Mouse (Mus musculus) small intestine, adult 2 months (tissue): ENCODE measurements around the gene Map2. TPM values are rescaled to one million over a fixed set of nuclear protein-coding genes. Genes with fewer than 3 reads are reported as not detected.

Experiments used
- H3K27ac ChIP-seq: fragments of 200-500 bp; 2 replicates; pipeline ENCODE4 v1.5.1; 2012; ENCODE audit warnings: low read depth, low read length, control low read depth, inconsistent platforms; ENCODE audit not compliant: insufficient read depth
- H3K27me3 ChIP-seq: fragments of 200-500 bp; 2 replicates; pipeline ENCODE4 v1.6.1; 2012; ENCODE audit warnings: mild to moderate bottlenecking, moderate library complexity, low read length, inconsistent platforms; ENCODE audit not compliant: control insufficient read depth, insufficient read depth
- H3K36me3 ChIP-seq: fragments of 200-500 bp; 2 replicates; pipeline ENCODE4 v1.6.1; 2012; ENCODE audit warnings: mild to moderate bottlenecking, low read length, control low read depth, inconsistent platforms; ENCODE audit not compliant: control insufficient read depth, insufficient read depth
- H3K4me1 ChIP-seq: fragments of 200-500 bp; 2 replicates; pipeline ENCODE4 v1.6.1; 2012; ENCODE audit warnings: low read length, inconsistent platforms, mixed read lengths; ENCODE audit not compliant: control insufficient read depth, insufficient read depth, insufficient read length
- H3K4me3 ChIP-seq: fragments of 200-500 bp; 2 replicates; pipeline ENCODE4 v1.5.1; 2012; ENCODE audit warnings: low read depth, mild to moderate bottlenecking, control low read depth, inconsistent platforms, low read length, moderate library complexity
- CTCF ChIP-seq: fragments of 200-500 bp; IDR thresholded peaks from 2 replicates; pipeline ENCODE4 v1.5.1; 2012; ENCODE audit warnings: low read depth, mild to moderate bottlenecking, control low read depth, inconsistent platforms, low read length, moderate library complexity, mixed read lengths; ENCODE audit not compliant: insufficient replicate concordance, insufficient read length; ENCODE audit errors: extremely low read depth
- POLR2A ChIP-seq: fragments of 200-500 bp; IDR thresholded peaks from 2 replicates; pipeline ENCODE4 v1.6.1; 2012; ENCODE audit warnings: low read depth, mild to moderate bottlenecking, control low read depth, inconsistent platforms, low read length, moderate library complexity
- WGBS: fragments of 180-500 bp; shearing (Covaris S2); methylation state at CpG from one replicate; pipeline ENCODE4 v1.1.7; 2018; 5-methylcytosine and 5-hydroxymethylcytosine counted together
- polyA plus RNA-seq: library from polyadenylated mRNA; depleted of rRNA; stranded (reverse); fragments of >200 nt; gene quantifications from 2 replicates; pipeline ENCODE4 v1.2.3, GENCODE M21; 2012

Gene Map2
- polyA plus RNA-seq, 1 experiment, result 1.3 TPM

GRCm38 (mm10) chr1:66205517-66205916 is 30.4 kb downstream of the Map2 start:
- Histone ChIP-seq H3K27me3 (no peaks in the 10 kb centered on the region), H3K27ac (no peak overlapping the region), H3K4me1 (no peaks in the 10 kb centered on the region), H3K36me3 (no peaks in the 10 kb centered on the region), H3K4me3 (no peak overlapping the region)
- 88% methylated on average over 2 of the region's 2 CpGs for WGBS
- TF ChIP-seq POLR2A, result no peak
- no peak for TF ChIP-seq CTCF

- no peaks in the 10 kb centered on the region for H3K36me3 ChIP-seq
- WGBS, result 63% methylated on average over 3 of the region's 3 CpGs
- H3K4me1 ChIP-seq, result no peaks in the 10 kb centered on the region
- H3K27me3 ChIP-seq, result no peaks in the 10 kb centered on the region
- no peak overlapping the region for H3K27ac ChIP-seq
- H3K4me3 ChIP-seq, result no peak overlapping the region
- TF ChIP-seq POLR2A, result no peak
- TF ChIP-seq CTCF, result no peak
These were observed 31.8 kb downstream of the Map2 start for GRCm38 (mm10) chr1:66206904-66207303.

- H3K4me3 ChIP-seq, result no peak overlapping the region
- no peaks in the 10 kb centered on the region for H3K4me1 ChIP-seq
- H3K27ac ChIP-seq, result no peak overlapping the region
- no peaks in the 10 kb centered on the region for H3K27me3 ChIP-seq
- 68% methylated on average over 7 of the region's 7 CpGs for WGBS
- H3K36me3 ChIP-seq, result no peaks in the 10 kb centered on the region
- TF ChIP-seq CTCF (no peak), POLR2A (no peak)
These were observed 36.2 kb downstream of the Map2 start for GRCm38 (mm10) chr1:66211074-66211791.

GRCm38 (mm10) chr1:66221497-66221896 is 46.4 kb downstream of the Map2 start:
- H3K27me3 ChIP-seq, result no peaks in the 10 kb centered on the region
- no peak overlapping the region for H3K4me3 ChIP-seq
- no peak overlapping the region for H3K27ac ChIP-seq
- no peak for TF ChIP-seq CTCF
- TF ChIP-seq POLR2A, result no peak
- WGBS, result 66% methylated on average over 4 of the region's 4 CpGs
- H3K36me3 ChIP-seq, result no peaks in the 10 kb centered on the region
- no peaks in the 10 kb centered on the region for H3K4me1 ChIP-seq

GRCm38 (mm10) chr1:66223331-66223730 is 48.3 kb downstream of the Map2 start:
- H3K27me3 ChIP-seq, result no peaks in the 10 kb centered on the region
- H3K36me3 ChIP-seq, result no peaks in the 10 kb centered on the region
- H3K4me3 ChIP-seq, result no peak overlapping the region
- H3K4me1 ChIP-seq, result no peaks in the 10 kb centered on the region
- WGBS, result 60% methylated on average over 1 of the region's 1 CpGs
- TF ChIP-seq POLR2A (no peak), CTCF (no peak)
- H3K27ac ChIP-seq, result no peak overlapping the region

- Histone ChIP-seq H3K27me3 (no peaks in the 10 kb centered on the region), H3K4me1 (no peaks in the 10 kb centered on the region), H3K27ac (no peak overlapping the region), H3K4me3 (no peak overlapping the region), H3K36me3 (no peaks in the 10 kb centered on the region)
- 62% methylated on average over 7 of the region's 7 CpGs for WGBS
- TF ChIP-seq POLR2A (no peak), CTCF (no peak)
These were observed 51.6 kb downstream of the Map2 start for GRCm38 (mm10) chr1:66226372-66227368.

GRCm38 (mm10) chr1:66228205-66228604 is 53.1 kb downstream of the Map2 start:
- Histone ChIP-seq H3K4me3 (no peak overlapping the region), H3K27me3 (no peaks in the 10 kb centered on the region), H3K27ac (no peak overlapping the region), H3K36me3 (no peaks in the 10 kb centered on the region), H3K4me1 (no peaks in the 10 kb centered on the region)
- 51% methylated on average over 3 of the region's 3 CpGs for WGBS
- TF ChIP-seq POLR2A (no peak), CTCF (no peak)
